Mouse (Mus musculus) spleen, adult 2 months (tissue): ENCODE measurements around the gene Farsa. TPM values are rescaled to one million over a fixed set of nuclear protein-coding genes. Genes with fewer than 3 reads are reported as not detected.
A peak's percentile ranks its signal among the peaks of the same experiment; 100 is the strongest.

ENCODE experiments used
- DNase-seq, 2 experiments: peaks; one replicate each; pipeline versions ENCODE4 v3.0.0 to v3.0.0-alpha.2; 2012 to 2021; ENCODE audit warnings: low spot score in 2 of 2, low read depth in 1 of 2
- H3K27ac ChIP-seq: fragments of 200-500 bp; 2 replicates; pipeline ENCODE4 v1.5.1; 2012; ENCODE audit warnings: low read length, inconsistent platforms; ENCODE audit not compliant: insufficient read depth
- H3K27me3 ChIP-seq: fragments of 200-500 bp; 2 replicates; pipeline ENCODE4 v1.6.1; 2012; ENCODE audit warnings: mild to moderate bottlenecking, moderate library complexity, low read length, inconsistent platforms; ENCODE audit not compliant: control insufficient read depth, insufficient read depth
- H3K36me3 ChIP-seq: fragments of 200-500 bp; 2 replicates; pipeline ENCODE4 v1.6.1; 2012; ENCODE audit warnings: mild to moderate bottlenecking, low read length, inconsistent platforms; ENCODE audit not compliant: control insufficient read depth, insufficient read depth
- H3K4me1 ChIP-seq: fragments of 200-500 bp; 2 replicates; pipeline ENCODE4 v1.6.1; 2011; ENCODE audit warnings: inconsistent platforms; ENCODE audit not compliant: control insufficient read depth, insufficient read depth, insufficient read length
- H3K4me3 ChIP-seq: fragments of 200-500 bp; 2 replicates; pipeline ENCODE4 v1.5.1; 2011; ENCODE audit warnings: mild to moderate bottlenecking, inconsistent platforms; ENCODE audit not compliant: insufficient read depth, insufficient read length; ENCODE audit errors: extremely low read depth
- CTCF ChIP-seq: fragments of 200-500 bp; IDR thresholded peaks from 2 replicates; pipeline ENCODE4 v1.5.1; 2011; ENCODE audit warnings: mild to moderate bottlenecking, inconsistent platforms; ENCODE audit not compliant: insufficient read depth, insufficient read length, insufficient replicate concordance; ENCODE audit errors: extremely low read depth
- POLR2A ChIP-seq: fragments of 200-500 bp; IDR thresholded peaks from 2 replicates; pipeline ENCODE4 v1.6.1; 2011; ENCODE audit warnings: low read depth, low read length, inconsistent platforms
- WGBS: fragments of 180-500 bp; shearing (Covaris S2); methylation state at CpG from one replicate; pipeline ENCODE4 v1.1.7; 2018; 5-methylcytosine and 5-hydroxymethylcytosine counted together
- polyA plus RNA-seq: library from polyadenylated mRNA; depleted of rRNA; stranded (reverse); fragments of >200 nt; gene quantifications from 2 replicates; pipeline ENCODE4 v1.2.3, GENCODE M21; 2012; rRNA removed

The Farsa gene
- 50.3 and 55.0 TPM in 2 replicates for polyA plus RNA-seq

DNA sequence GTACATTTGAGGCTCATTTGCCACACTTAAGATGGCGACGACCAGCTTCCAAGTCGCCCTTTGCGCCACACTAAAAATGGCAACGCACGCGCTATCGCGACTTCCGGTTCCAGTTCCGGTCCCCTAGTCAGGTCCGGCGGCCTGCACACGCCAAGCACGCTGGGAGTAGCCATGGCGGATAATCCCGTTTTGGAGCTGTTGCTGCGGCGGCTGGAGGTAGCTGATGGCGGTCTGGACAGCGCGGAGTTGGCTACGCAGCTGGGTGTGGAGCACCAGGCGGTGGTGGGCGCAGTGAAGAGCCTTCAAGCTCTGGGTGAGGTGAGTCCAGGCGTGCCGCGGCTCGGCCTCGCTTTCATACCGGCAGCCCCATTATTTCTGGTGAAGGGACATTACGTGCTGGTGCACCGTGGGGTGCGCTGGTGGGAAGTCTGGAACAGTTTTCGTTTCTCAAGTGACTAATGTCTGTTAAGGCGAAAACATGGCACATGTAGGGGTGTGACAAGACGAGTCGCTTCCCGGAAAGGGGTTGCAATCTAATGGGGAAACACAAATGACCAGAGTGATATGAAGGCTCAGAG, at the start of gene Farsa:
TSS of gene Farsa (plus strand) at position 126 of the 578 bp plus-strand sequence.
- peak; percentile 81 to 87 for DNase-seq
- WGBS: under 1% methylated on average over 39 of the region's 39 CpGs
- TF ChIP-seq POLR2A (peak; percentile 89), CTCF (no peak)
- peak within 1 kb of the TSS; percentile 68 for H3K4me3 ChIP-seq
- peak within 1 kb of the TSS; percentile 61 for H3K27ac ChIP-seq
- H3K27me3 ChIP-seq: no peaks in the 10 kb centered on the region
- H3K4me1 ChIP-seq: no peaks in the 10 kb centered on the region
- H3K36me3 ChIP-seq: peaks cover 9% of the 10 kb centered on the region

DNA sequence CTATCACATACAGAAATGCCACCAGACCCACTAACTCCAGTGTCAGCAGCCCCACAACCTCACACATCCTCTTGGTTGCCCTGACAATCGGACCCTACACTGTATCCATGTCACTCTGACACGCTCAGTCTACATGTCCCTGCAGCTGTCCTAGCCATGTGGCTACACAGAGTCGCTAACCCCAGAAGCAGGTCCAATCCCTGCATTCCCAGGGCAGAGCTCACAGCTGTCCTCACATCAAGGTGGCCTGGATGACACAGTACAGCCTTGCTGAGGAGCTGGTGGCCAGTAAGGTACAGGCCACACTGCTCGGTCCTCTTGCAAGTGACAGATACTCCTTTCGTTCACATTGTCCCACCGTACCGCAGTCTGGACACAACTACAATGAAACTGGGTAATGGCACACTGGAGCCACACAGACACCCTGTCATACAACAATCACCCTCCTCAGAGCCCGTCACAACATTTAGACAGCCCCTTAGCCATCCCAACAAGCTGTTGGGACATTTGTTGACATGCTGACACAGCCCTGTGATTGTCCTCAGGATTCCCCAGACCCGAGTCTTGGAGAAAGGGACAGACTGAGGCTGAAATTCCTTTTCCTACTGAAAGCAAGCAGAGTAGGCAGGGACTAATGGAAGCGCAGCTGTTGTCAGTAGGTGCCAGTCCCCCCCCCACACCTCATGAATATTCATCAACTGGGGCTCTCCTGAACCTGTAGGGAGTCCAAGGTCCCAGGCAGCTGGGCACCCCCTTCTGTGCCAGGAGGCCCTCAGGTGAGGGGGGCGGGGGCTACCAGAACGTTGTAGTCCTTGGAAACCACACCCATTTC, 47.5 kb upstream of the Farsa start:
- H3K27me3 ChIP-seq: no peaks in the 10 kb centered on the region
- 88% methylated on average over 12 of the region's 12 CpGs for WGBS

DNA sequence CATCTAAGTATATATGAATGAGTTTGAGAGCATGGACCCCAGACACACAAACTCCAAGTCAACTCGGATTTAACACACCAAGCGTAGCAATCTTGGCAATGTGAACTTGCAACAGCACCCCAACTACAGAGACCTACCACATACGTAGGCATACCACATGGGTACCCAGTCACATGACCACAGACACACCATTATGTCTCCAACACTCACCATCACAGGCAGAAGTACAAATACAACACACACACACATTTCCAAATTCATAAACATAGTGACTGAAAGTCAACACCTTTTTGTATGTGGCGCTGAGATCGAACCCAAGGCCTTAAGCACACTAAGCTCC, 46.9 kb upstream of the Farsa start:
- WGBS: 92% methylated on average over 5 of the region's 5 CpGs

More for the DNA sequence above, 47.5 kb upstream of the Farsa start:
- peaks cover 5% of the 10 kb centered on the region; the same call in 1 of the 2 replicates for H3K4me1 ChIP-seq
- TF ChIP-seq POLR2A (no peak), CTCF (no peak)
- no peak overlapping the region for H3K27ac ChIP-seq
- no peak for DNase-seq
- no peak overlapping the region for H3K4me3 ChIP-seq
- no peaks in the 10 kb centered on the region for H3K36me3 ChIP-seq

DNA sequence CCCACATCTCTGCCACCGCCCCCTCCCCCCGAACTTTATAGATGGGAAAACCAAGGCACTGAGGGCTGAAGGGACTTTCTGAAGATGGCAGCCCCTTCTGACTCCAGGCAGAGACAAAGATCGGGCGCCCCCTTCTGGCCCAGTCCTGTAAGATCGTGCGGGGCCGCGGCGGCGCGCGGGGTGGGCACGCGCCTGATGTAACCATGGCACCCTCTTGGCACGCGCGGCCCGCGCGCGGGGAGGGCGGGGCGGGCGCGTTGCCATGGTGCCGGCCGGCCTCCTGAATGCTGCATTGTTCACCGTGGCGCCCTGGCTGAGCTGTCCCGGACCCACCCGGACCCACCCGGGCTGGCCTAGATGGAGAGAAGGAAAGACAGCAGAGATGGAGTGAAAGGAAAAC, 45.9 kb upstream of the Farsa start:
- H3K4me1 ChIP-seq: peaks cover 5% of the 10 kb centered on the region; the same call in 1 of the 2 replicates
- H3K36me3 ChIP-seq: no peaks in the 10 kb centered on the region
- H3K27me3 ChIP-seq: 0 out of 2 replicates have a peak, but pooled peaks cover 1% of the 10 kb centered on the region
- peak in 1 of 2 experiments; percentile 72 for DNase-seq
- no peak overlapping the region for H3K27ac ChIP-seq
- no peak overlapping the region for H3K4me3 ChIP-seq
- TF ChIP-seq POLR2A: no peak
- peak; percentile 66; the same call in 1 of the 2 replicates for TF ChIP-seq CTCF
- 1% methylated on average over 32 of the region's 32 CpGs for WGBS

More for the DNA sequence above, 46.9 kb upstream of the Farsa start:
- DNase-seq: no peak
- no peak overlapping the region for H3K4me3 ChIP-seq
- H3K27me3 ChIP-seq: 0 out of 2 replicates have a peak, but pooled peaks cover 1% of the 10 kb centered on the region
- TF ChIP-seq CTCF: no peak
- no peak for TF ChIP-seq POLR2A
- H3K27ac ChIP-seq: no peak overlapping the region
- H3K36me3 ChIP-seq: no peaks in the 10 kb centered on the region
- H3K4me1 ChIP-seq: peaks cover 5% of the 10 kb centered on the region; the same call in 1 of the 2 replicates

DNA sequence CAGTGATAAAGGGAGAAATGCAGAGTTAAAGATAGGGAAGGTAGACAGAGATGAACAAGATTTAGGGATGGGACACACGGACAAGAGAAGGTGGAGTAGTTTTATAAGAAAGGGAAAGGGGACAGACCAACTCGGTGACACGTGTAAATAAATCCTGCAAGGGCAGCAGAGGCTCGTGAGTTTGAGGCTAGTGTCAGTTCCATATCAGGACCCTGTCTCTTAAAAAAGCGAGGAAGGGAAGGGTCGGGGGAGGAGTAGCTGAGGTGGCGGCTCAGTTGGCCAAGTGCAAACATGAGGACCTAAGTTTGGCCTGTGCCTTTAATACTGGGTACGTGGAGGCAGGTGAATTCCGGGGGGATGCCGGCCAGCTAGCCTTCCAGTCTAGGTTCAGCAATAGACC, 45.5 kb upstream of the Farsa start:
- TF ChIP-seq CTCF (no peak), POLR2A (no peak)
- no peak for DNase-seq
- 51% methylated on average over 10 of the region's 10 CpGs for WGBS
- Histone ChIP-seq H3K27ac (no peak overlapping the region), H3K4me1 (peaks cover 5% of the 10 kb centered on the region; the same call in 1 of the 2 replicates), H3K4me3 (no peak overlapping the region), H3K36me3 (no peaks in the 10 kb centered on the region), H3K27me3 (0 out of 2 replicates have a peak, but pooled peaks cover 1% of the 10 kb centered on the region)

DNA sequence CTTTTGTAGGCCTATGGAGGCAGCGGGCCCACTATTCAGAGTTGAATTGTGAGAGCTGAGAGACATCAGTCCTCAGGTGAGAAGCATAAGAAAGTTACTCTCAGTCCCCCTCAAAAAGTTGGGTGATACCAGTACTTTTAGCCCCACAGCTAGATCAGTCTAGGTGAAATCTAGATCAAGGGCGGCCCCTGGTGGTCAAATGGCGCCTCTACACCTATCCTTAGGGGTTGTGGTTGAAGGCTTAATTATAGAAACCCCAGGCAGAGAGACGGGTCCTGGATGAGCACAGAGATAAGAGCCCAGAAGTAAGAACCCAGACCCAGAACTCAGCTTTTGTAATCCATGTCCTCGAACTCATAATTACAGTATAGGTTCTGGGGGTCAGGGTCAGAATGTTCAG, 43.7 kb upstream of the Farsa start:
- no peak overlapping the region for H3K4me3 ChIP-seq
- TF ChIP-seq POLR2A (no peak), CTCF (peak; percentile 75; the same call in 1 of the 2 replicates)
- no peaks in the 10 kb centered on the region for H3K36me3 ChIP-seq
- WGBS: 4% methylated on average over 5 of the region's 5 CpGs
- peaks cover 5% of the 10 kb centered on the region; the same call in 1 of the 2 replicates for H3K4me1 ChIP-seq
- DNase-seq: peak; percentile 58 to 76
- H3K27me3 ChIP-seq: 0 out of 2 replicates have a peak, but pooled peaks cover 1% of the 10 kb centered on the region
- no peak overlapping the region for H3K27ac ChIP-seq
